Mouse (Mus musculus) CD4-positive, CD25-positive, alpha-beta regulatory T cell, adult 4 months (primary cell): ENCODE measurements around the gene Mmaa. TPM values are rescaled to one million over a fixed set of nuclear protein-coding genes. Genes with fewer than 3 reads are reported as not detected.
A peak's percentile ranks its signal among the peaks of the same experiment; 100 is the strongest.

Experiments used
- ATAC-seq: one replicate; pipeline ENCODE4 v1.8.0; 2017
- polyA plus RNA-seq, 2 experiments: library from polyadenylated mRNA; unstranded; fragments of 100-300 nt; shearing (Covaris generic); gene quantifications; one replicate each; pipeline ENCODE4 v1.2.1; 2017

Mmaa gene
- polyA plus RNA-seq, 2 experiments from 2014 or later = 8.3 to 10.4 TPM

DNA sequence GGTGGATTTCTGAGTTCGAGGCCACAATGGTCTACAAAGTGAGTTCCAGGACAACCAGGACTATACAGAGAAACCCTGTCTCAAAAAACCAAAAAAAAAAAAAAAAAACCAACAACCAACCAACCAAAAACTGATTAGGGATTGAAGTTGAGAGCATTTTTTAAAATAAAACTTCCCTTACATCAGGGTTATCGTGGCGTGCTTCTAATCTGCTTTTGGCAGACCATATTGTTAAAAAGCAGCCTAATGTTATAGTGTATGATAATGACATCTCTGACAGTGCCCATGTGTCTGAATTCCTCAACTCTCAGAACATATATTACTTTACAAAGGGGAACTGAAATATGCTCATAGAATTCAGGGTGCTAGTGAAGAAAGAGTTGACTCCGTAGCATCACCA lies 6.5 kb downstream of the Mmaa start:
- ATAC-seq = no peak

- ATAC-seq = peak; percentile 84
Measured at GRCm38 (mm10) chr8:79286424-79286823, 8.3 kb downstream of the Mmaa start.

- ATAC-seq = no peak
Measured at GRCm38 (mm10) chr8:79284626-79285025, 10.1 kb downstream of the Mmaa start.

DNA sequence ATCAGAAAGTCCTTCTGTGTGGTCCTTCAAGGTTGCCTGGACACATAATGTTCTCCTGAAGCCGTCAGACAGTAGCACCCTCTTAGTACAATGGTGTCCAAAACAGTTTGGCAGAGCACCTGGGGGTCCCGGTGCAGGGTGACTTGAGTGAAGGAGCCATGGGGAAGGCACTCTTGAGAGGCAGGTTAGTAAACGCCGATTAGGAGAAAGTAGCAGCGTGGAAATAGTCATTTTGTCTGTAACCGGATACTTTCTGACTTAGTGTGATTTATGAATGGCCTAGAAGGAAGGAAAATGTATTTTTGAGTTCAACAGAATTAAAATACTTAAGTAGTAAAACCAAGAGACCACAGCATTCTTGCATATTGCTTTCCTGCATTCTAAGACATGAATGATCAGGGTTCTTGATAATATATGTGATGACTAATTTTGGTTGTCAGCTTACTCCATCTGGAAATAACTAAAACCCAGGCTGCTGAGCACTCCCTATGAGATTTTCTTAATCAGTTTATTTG lies 13.3 kb downstream of the Mmaa start:
- no peak for ATAC-seq

DNA sequence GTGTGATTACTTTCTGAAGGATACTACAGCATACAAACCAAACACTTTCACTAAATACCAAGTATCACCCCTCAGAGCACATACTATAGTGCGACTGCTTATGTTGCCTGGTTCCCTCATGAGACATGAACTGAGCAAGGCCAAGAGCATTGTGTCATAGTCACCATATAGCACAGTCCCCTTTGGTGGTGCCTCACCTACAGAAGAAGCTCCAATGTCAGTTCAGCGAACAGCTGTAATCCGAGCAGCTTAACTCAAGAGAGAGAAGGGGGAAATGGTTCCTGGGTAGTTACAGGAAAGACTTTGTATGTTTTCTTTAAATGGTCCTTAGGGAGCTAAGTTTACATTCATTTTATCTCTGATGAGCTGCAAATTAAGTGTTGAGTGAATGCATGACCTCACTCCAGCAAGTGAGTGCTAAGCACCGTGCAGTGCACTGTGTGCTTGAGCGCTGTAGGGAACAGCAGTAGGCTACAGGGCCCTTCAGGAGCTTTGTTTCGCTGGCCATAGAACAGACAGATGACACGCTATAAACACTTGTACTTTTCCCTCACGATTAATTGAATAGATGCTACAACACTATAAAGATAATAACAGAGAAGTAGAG lies 17.4 kb downstream of the Mmaa start:
- ATAC-seq = no peak

GRCm38 (mm10) chr8:79274940-79275339 lies 19.8 kb downstream of the Mmaa start:
- ATAC-seq = no peak

- no peak for ATAC-seq
Measured at GRCm38 (mm10) chr8:79273776-79274175, 21.0 kb downstream of the Mmaa start.

DNA sequence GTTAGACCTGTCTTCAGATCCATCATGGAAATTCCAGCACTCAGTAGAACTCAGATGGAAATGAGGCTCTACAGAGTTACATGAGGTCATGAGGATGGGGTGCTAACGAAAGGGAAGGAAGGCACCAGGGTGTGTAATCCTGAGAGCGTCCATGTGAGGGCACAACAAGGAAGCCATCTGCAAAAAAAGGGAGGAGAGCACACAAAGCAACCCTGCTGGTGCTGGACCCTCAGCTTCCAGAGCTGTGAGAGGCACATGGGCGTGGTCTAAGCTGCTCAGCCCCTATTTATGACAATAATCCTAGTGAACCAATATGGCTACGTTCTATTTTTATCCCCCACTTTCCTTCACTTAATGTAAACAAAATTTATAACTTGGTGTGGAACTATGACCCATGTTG lies 22.1 kb downstream of the Mmaa start:
- ATAC-seq = no peak

- no peak for ATAC-seq
Measured at GRCm38 (mm10) chr8:79268921-79269320, 25.8 kb downstream of the Mmaa start.

- no peak for ATAC-seq
Measured at GRCm38 (mm10) chr8:79261920-79262319, 32.8 kb downstream of the Mmaa start.

DNA sequence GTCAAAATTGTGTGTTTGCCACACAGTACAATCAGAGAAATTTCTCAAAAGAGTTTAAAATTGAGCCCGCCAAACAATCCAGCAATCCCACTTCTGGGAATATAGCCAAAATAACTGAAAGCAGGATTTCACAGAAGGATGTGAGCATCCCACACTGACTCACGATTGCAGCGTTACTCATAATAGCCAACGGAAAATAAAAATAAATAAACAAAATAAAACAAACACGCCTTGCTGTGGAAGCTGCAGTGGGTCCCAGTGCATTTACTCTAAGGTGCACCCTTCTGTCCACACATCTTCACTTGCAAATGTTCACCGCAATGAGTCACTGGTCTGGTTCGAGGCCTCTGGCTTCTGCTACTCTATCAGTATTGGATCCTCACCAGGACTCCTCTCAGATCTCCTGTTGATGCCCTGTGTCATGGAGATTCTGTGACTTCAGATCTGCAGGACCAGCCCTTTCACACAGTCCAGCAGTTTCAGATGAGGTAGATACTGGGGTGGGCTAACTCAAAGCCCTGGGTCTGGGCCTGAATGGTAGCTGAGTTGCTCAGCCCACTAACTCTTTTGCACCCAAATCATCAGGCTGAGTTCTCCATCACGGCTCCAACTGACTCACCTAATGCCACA lies 38.5 kb downstream of the Mmaa start:
- ATAC-seq = no peak

GRCm38 (mm10) chr8:79253742-79254141 lies 41.0 kb downstream of the Mmaa start:
- no peak for ATAC-seq

- no peak for ATAC-seq
Measured at GRCm38 (mm10) chr8:79248470-79248869, 46.3 kb downstream of the Mmaa start, which contains the start of gene 1700011L22Rik. TSS of gene 1700011L22Rik (minus strand) at chr8:79248570.

DNA sequence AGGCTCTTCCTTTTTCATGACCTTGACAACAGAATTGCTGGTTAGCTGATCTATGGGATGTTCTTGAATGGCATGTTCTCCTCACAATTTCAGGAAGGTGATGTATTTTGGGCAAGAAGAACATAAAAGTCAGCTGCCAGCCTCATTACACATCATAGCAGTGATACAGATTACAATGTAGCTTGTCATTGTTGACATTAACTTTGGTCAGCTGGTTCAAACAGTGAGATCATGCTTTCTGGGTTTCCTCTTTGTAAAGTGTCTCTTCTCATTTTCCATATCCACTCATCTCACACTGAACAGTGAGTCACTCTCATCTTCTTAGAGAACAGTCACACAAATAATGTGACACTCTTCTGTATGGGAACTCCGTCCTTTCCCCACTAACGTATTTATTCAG lies 51.3 kb downstream of the Mmaa start:
- no peak for ATAC-seq

- ATAC-seq = no peak
Measured at GRCm38 (mm10) chr8:79239996-79240395, 54.7 kb downstream of the Mmaa start.

- no peak for ATAC-seq
Measured at GRCm38 (mm10) chr8:79239320-79239719, 55.4 kb downstream of the Mmaa start.

- ATAC-seq = no peak
Measured at GRCm38 (mm10) chr8:79229266-79229888, 65.4 kb downstream of the Mmaa start.

- ATAC-seq = no peak
Measured at GRCm38 (mm10) chr8:79227916-79228315, 66.8 kb downstream of the Mmaa start.

DNA sequence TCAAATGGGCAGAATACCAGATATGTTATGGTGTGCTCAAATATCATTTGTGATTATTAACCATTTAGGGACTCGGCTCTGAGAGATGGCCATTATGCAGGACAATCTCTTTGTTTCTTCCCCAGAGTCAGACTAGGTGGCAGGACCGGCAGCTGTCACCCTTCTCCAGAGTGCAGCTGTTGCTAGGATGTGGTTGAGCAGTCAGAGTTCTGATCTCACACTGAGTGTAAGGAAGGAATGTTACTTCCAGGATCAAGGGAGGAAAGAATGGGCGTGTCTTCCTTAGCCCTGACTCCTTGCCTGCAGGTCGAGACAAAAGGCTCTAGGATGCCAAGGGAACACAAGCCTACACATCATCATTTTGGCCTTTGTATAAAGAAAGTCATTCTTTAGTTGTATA lies 67.5 kb downstream of the Mmaa start:
- ATAC-seq = no peak

DNA sequence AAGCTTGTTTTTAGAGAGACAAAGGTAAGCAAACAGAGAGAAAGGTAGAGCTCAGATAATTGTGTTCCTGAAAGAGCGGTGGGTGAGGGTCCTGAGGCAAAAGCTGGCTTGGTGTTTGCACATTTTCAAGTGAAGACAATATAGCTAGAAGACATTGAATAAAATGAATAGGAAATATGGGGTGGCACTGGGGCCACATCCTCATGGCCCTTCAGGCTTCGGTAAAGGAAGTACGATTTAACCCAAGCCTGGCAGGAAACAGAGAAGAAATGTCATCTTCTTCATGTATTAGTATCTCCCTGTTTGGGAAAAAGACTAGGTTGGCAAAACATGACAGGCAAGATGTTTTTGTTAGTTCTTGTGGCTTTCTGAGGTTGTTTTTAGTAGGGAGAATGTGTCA lies 68.7 kb downstream of the Mmaa start:
- no peak for ATAC-seq

- ATAC-seq = no peak
Measured at GRCm38 (mm10) chr8:79225586-79225985, 69.2 kb downstream of the Mmaa start.

GRCm38 (mm10) chr8:79224363-79224762 lies 70.4 kb downstream of the Mmaa start:
- no peak for ATAC-seq

DNA sequence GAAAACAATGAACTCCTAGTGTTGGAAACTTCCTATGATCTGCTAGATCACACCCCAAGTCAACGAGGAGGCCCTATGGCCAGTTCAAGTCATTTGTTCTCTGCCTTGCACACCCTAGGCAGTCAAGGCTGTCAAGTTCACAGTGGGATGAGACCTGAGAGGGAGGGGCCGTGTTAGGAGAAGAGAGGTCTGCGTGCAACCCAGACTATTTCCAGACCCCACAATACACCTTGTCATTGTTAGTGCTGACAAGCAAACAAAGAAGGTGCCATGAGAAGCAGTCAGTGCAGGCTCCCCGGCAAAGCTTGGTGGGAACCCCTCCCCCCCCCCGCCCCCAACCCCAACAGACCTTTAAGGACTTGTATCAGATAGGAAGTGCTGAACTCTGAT lies 72.0 kb downstream of the Mmaa start:
- no peak for ATAC-seq

DNA sequence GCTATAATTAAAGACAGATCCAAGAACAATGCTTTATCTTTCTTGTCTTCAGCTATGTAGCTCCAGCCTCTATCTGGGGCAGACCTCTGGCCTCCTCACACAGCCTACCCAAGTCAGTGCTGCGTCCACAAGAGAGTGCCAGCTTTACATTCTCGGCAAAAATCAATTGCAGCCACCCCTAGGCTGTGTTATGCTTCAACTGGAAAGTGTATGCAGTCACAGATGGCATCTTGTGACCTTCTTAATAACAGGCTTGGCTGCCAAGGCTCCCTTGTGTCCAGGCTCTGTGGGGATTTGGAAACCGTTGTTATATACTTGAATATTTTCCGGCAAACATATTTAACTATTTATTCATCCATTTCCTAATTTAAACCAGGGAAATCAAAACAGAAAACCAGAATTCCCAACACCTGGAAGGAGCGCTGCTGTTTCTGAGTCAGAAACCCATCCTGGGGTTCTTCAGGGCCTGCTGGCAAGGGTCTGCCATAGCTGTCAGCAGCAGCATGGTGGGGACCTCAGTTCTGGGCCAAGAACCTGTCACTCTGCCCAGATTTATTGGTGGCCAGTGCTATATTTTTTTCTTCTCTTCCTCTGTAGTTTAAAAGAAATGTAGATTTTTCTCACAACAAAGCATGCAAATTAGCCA lies 72.5 kb downstream of the Mmaa start:
- no peak for ATAC-seq
